Mouse (Mus musculus) CH12.LX (cell line): Measurements from ENCODE around the gene Slc44a4. TPM values are rescaled to one million over a fixed set of nuclear protein-coding genes. Genes with fewer than 3 reads are reported as not detected.
A peak's percentile ranks its signal among the peaks of the same experiment; 100 is the strongest.

Experiments used
- DNase-seq: peaks from one replicate; pipeline ENCODE4 v3.0.0-alpha.2; 2013; ENCODE audit errors: extremely low read depth
- H3K27ac ChIP-seq: 2 replicates; pipeline ENCODE4 v1.5.1; 2012; ENCODE audit warnings: low read depth, mild to moderate bottlenecking, control low read depth, moderate library complexity; ENCODE audit not compliant: insufficient read depth
- H3K27me3 ChIP-seq: replicated peaks from 2 replicates; pipeline ENCODE3; 2012; ENCODE audit warnings: inconsistent platforms
- H3K36me3 ChIP-seq, 2 experiments: replicated peaks in 1 of 2; 2 replicates each; pipeline versions ENCODE3 to v1.6.1; 2012; ENCODE audit warnings: inconsistent platforms in 1 of 2, low read length in 1 of 2, mild to moderate bottlenecking in 1 of 2, mixed read lengths in 1 of 2, moderate library complexity in 1 of 2; ENCODE audit not compliant: control insufficient read depth in 1 of 2, insufficient read depth in 1 of 2
- H3K4me1 ChIP-seq, 2 experiments: 2 replicates each; pipeline ENCODE4 v1.6.1; 2012; ENCODE audit warnings: inconsistent platforms in 1 of 2, moderate library complexity in 1 of 2; ENCODE audit not compliant: insufficient read depth in 2 of 2, control insufficient read depth in 1 of 2
- H3K4me2 ChIP-seq: 2 replicates; pipeline ENCODE4 v1.6.1; 2012; ENCODE audit warnings: low read depth, mild to moderate bottlenecking, control low read depth; ENCODE audit not compliant: poor library complexity, insufficient read depth, severe bottlenecking
- H3K4me3 ChIP-seq, 3 experiments: fragments of 150-350 bp in 1 of 3; sonication (generic) in 1 of 3; replicated peaks in 1 of 3; 2 replicates each; pipeline versions ENCODE3 to v1.5.1; 2011 to 2012; ENCODE audit warnings: low read depth in 2 of 3, low read length in 2 of 3, mild to moderate bottlenecking in 2 of 3, moderate library complexity in 2 of 3, control low read depth in 1 of 3, improper control_type of control experiment in 1 of 3, inconsistent platforms in 1 of 3, mixed read lengths in 1 of 3; ENCODE audit not compliant: poor library complexity in 1 of 3
- H3K79me2 ChIP-seq: replicated peaks from 2 replicates; pipeline ENCODE4 v1.6.1; 2012; ENCODE audit warnings: mild to moderate bottlenecking, moderate library complexity; ENCODE audit not compliant: control insufficient read depth, poor library complexity, insufficient read depth, severe bottlenecking; ENCODE audit errors: extremely low read depth
- H3K9ac ChIP-seq: 2 replicates; pipeline ENCODE4 v1.6.1; 2012; ENCODE audit warnings: low read depth, mild to moderate bottlenecking, control low read depth, moderate library complexity; ENCODE audit not compliant: insufficient read depth
- H3K9me3 ChIP-seq: replicated peaks from 2 replicates; pipeline ENCODE3; 2012; ENCODE audit warnings: low read length, inconsistent platforms, mixed read lengths
- BHLHE40 ChIP-seq: IDR thresholded peaks from 2 replicates; pipeline ENCODE4 v1.6.1; 2011; ENCODE audit warnings: mild to moderate bottlenecking, low read depth, low read length, improper control_type of control experiment
- E2F4 ChIP-seq: IDR thresholded peaks from 2 replicates; pipeline ENCODE4 v1.6.1; 2011; ENCODE audit warnings: low read depth, low read length, improper control_type of control experiment; ENCODE audit not compliant: insufficient replicate concordance
- ELF1 ChIP-seq: IDR thresholded peaks from 2 replicates; pipeline ENCODE4 v1.6.1; 2014; ENCODE audit warnings: low read depth, mild to moderate bottlenecking, inconsistent platforms, low read length, improper control_type of control experiment
- EP300 ChIP-seq: IDR thresholded peaks from 2 replicates; pipeline ENCODE4 v1.6.1; 2011; ENCODE audit warnings: low read length, improper control_type of control experiment
- GABPA ChIP-seq: IDR thresholded peaks from 2 replicates; pipeline ENCODE4 v1.6.1; 2012; ENCODE audit warnings: low read depth, low read length, improper control_type of control experiment, inconsistent platforms; ENCODE audit not compliant: insufficient replicate concordance
- HCFC1 ChIP-seq: IDR thresholded peaks from 2 replicates; pipeline ENCODE4 v1.6.1; 2012; ENCODE audit warnings: low read depth, mild to moderate bottlenecking, inconsistent platforms, low read length, improper control_type of control experiment
- IRF4 ChIP-seq: IDR thresholded peaks from 2 replicates; pipeline ENCODE4 v1.6.1; 2014; ENCODE audit warnings: low read depth, mild to moderate bottlenecking, inconsistent platforms, low read length, improper control_type of control experiment
- JUN ChIP-seq: IDR thresholded peaks from 2 replicates; pipeline ENCODE4 v1.6.1; 2011; ENCODE audit warnings: low read depth, mild to moderate bottlenecking, low read length, improper control_type of control experiment, moderate library complexity; ENCODE audit not compliant: insufficient read depth
- JUND ChIP-seq: conservative IDR thresholded peaks from 2 replicates; pipeline ENCODE4 v1.6.1; 2011; ENCODE audit warnings: low read depth, low read length, improper control_type of control experiment
- MAFK ChIP-seq: IDR thresholded peaks from 2 replicates; pipeline ENCODE4 v1.6.1; 2011; ENCODE audit warnings: low read length, improper control_type of control experiment; ENCODE audit not compliant: insufficient replicate concordance
- MAX ChIP-seq: IDR thresholded peaks from 2 replicates; pipeline ENCODE4 v1.6.1; 2011; ENCODE audit warnings: low read length, improper control_type of control experiment
- MAZ ChIP-seq: IDR thresholded peaks from 2 replicates; pipeline ENCODE4 v1.6.1; 2012; ENCODE audit warnings: low read depth, mild to moderate bottlenecking, inconsistent platforms, low read length, improper control_type of control experiment, moderate library complexity
- MEF2A ChIP-seq: IDR thresholded peaks from 2 replicates; pipeline ENCODE4 v1.6.1; 2014; ENCODE audit warnings: low read depth, mild to moderate bottlenecking, inconsistent platforms, low read length, improper control_type of control experiment, borderline replicate concordance
- MXI1 ChIP-seq: IDR thresholded peaks from 2 replicates; pipeline ENCODE4 v1.6.1; 2011; ENCODE audit warnings: mild to moderate bottlenecking, low read depth, low read length, improper control_type of control experiment
- MYC ChIP-seq: IDR thresholded peaks from 2 replicates; pipeline ENCODE4 v1.6.1; 2011; ENCODE audit warnings: low read depth, mild to moderate bottlenecking, improper control_type of control experiment, low read length
- NELFE ChIP-seq: IDR thresholded peaks from 2 replicates; pipeline ENCODE4 v1.6.1; 2011; ENCODE audit warnings: low read depth, low read length, improper control_type of control experiment
- NRF1 ChIP-seq: IDR thresholded peaks from 2 replicates; pipeline ENCODE4 v1.6.1; 2014; ENCODE audit warnings: low read depth, mild to moderate bottlenecking, inconsistent platforms, low read length, improper control_type of control experiment, moderate library complexity
- PAX5 ChIP-seq: IDR thresholded peaks from 2 replicates; pipeline ENCODE4 v1.6.1; 2012; ENCODE audit warnings: low read length, inconsistent platforms, mixed read lengths
- POLR2A ChIP-seq: IDR thresholded peaks from 2 replicates; pipeline ENCODE4 v1.6.1; 2011; ENCODE audit warnings: low read depth, mild to moderate bottlenecking, improper control_type of control experiment, low read length
- POLR2AphosphoS2 ChIP-seq: IDR thresholded peaks from 2 replicates; pipeline ENCODE4 v1.6.1; 2011; ENCODE audit warnings: low read depth, low read length, improper control_type of control experiment
- RAD21 ChIP-seq: IDR thresholded peaks from 2 replicates; pipeline ENCODE4 v1.6.1; 2011; ENCODE audit warnings: low read depth, mild to moderate bottlenecking, low read length, improper control_type of control experiment, moderate library complexity
- RCOR1 ChIP-seq: conservative IDR thresholded peaks from 2 replicates; pipeline ENCODE4 v1.6.1; 2012; ENCODE audit warnings: low read depth, mild to moderate bottlenecking, inconsistent platforms, low read length, improper control_type of control experiment
- SIN3A ChIP-seq: IDR thresholded peaks from 2 replicates; pipeline ENCODE4 v1.6.1; 2012; ENCODE audit warnings: low read length, improper control_type of control experiment, inconsistent platforms
- SMC3 ChIP-seq: IDR thresholded peaks from 2 replicates; pipeline ENCODE4 v1.6.1; 2011; ENCODE audit warnings: low read depth, low read length, improper control_type of control experiment
- TBP ChIP-seq: conservative IDR thresholded peaks from 2 replicates; pipeline ENCODE4 v1.6.1; 2011; ENCODE audit warnings: low read depth, low read length, improper control_type of control experiment
- UBTF ChIP-seq: IDR thresholded peaks from 2 replicates; pipeline ENCODE4 v1.6.1; 2012; ENCODE audit warnings: low read depth, mild to moderate bottlenecking, inconsistent platforms, low read length, improper control_type of control experiment, moderate library complexity
- USF1 ChIP-seq: IDR thresholded peaks from 2 replicates; pipeline ENCODE4 v1.6.1; 2014; ENCODE audit warnings: low read depth, mild to moderate bottlenecking, inconsistent platforms, low read length, improper control_type of control experiment
- USF2 ChIP-seq: conservative IDR thresholded peaks from 2 replicates; pipeline ENCODE4 v1.6.1; 2011; ENCODE audit warnings: low read depth, low read length, improper control_type of control experiment
- ZC3H11A ChIP-seq: IDR thresholded peaks from 2 replicates; pipeline ENCODE4 v1.6.1; 2012; ENCODE audit warnings: low read depth, mild to moderate bottlenecking, inconsistent platforms, low read length, improper control_type of control experiment
- ZKSCAN1 ChIP-seq: IDR thresholded peaks from 2 replicates; pipeline ENCODE4 v1.6.1; 2012; ENCODE audit warnings: low read depth, inconsistent platforms, low read length, improper control_type of control experiment, borderline replicate concordance
- ZMIZ1 ChIP-seq: IDR thresholded peaks from 2 replicates; pipeline ENCODE4 v1.6.1; 2012; ENCODE audit warnings: low read depth, mild to moderate bottlenecking, inconsistent platforms, low read length, improper control_type of control experiment
- ZNF384 ChIP-seq: IDR thresholded peaks from 2 replicates; pipeline ENCODE4 v1.6.1; 2012; ENCODE audit warnings: low read depth, low read length, improper control_type of control experiment, inconsistent platforms
- dilution Hi-C: fragments of 300-500 bp; cut with MboI; formaldehyde crosslinking; loops from 2 replicates; pipeline ENCODE4 v1.14.3; 2020; ENCODE audit warnings: low sequenced_read_pairs; ENCODE audit not compliant: extremely low pct_unique_long_range_greater_than_20kb, extremely low pct_ligation_motif_present
- in situ Hi-C: fragments of 300-500 bp; cut with MboI; formaldehyde crosslinking; loops from 3 replicates; pipeline ENCODE4 v1.14.3; 2019; ENCODE audit warnings: low sequenced_read_pairs, low pct_ligation_motif_present, low pct_unique_long_range_greater_than_20kb, mixed read lengths
- polyA plus RNA-seq: library from polyadenylated mRNA; unstranded; fragments of >175 nt; gene quantifications from 2 replicates; pipeline ENCODE4 v1.2.1, GENCODE M21; 2012; ENCODE audit warnings: low read depth; ENCODE audit not compliant: insufficient read length
- total RNA-seq, 2 experiments: library from RNA; depleted of rRNA; stranded (reverse); fragments of 300-350 nt in 1 of 2; fragments of >200 nt in 1 of 2; gene quantifications; 2 replicates each; pipeline ENCODE4 v1.2.3; 2012 to 2014

Gene Slc44a4
- total and polyA plus RNA-seq, 3 experiments = 0.55 to 1.4 (median 0.62) TPM

DNA sequence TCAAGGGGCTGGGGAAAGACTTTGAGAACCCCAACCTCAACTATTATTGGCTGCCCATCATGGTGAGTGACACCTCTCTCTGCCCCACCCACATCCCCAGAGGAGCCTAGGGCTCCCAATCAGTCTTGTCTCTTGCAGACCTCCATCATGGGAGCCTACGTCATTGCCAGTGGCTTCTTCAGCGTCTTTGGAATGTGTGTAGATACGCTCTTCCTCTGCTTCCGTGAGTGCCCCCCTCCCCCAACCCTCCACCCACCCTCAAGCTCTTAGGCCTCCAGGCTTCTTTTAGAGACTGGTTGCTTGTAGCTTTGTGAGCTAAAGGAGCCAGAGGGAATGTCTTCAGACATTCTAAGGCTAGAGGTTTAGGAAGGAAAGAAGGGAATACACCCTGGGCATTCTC, 14.6 kb downstream of the Slc44a4 start:
- Histone ChIP-seq H3K27ac (no peak overlapping the region), H3K4me1 (peaks cover 12 to 31% of the 10 kb centered on the region in 2 experiments), H3K27me3 (no peaks in the 10 kb centered on the region), H3K4me2 (no peak overlapping the region), H3K79me2 (no peaks in the 10 kb centered on the region), H3K9ac (no peak overlapping the region), H3K9me3 (no peaks in the 10 kb centered on the region), H3K4me3 (no peak overlapping the region), H3K36me3 (peaks cover 2 to 17% of the 10 kb centered on the region in 2 experiments)
- in situ Hi-C loops (no loop called here), dilution Hi-C loops (no loop called here)
- DNase-seq = no peak
- no peak for TF ChIP-seq UBTF
- no peak for TF ChIP-seq ELF1
- no peak for TF ChIP-seq IRF4

DNA sequence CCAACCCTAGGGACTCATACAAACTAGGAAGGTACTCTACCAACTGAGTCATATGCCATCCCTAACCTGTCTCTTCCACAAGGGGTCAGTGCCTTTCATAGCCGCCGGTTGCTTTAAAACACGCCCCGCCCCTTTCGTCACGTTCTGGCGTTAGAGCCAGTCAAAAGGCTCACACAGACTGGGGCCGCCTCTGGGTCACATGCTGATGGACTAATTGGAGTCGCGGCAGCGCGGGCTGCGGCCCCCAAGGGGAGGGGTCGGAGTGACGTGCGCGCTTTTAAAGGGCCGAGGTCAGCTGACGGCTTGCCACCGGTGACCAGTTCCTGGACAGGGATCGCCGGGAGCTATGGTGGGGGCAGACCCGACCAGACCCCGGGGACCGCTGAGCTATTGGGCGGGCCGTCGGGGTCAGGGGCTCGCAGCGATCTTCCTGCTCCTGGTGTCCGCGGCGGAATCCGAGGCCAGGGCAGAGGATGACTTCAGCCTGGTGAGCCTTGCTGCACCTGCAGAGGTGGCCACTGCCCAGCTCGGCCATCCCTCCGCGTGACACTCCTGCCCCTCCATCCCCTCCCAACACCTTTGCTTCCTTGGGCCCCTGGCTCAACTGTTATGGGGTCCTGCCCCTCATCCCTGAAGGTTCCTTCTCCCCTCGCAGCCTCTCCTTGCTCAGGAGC, 16.9 kb downstream of the Slc44a4 start, which contains the start of gene Neu1:
Gene Neu1 (plus strand): TSS at position 193 of the 674 bp plus-strand sequence.
- peak; percentile 100 for DNase-seq
- Histone ChIP-seq H3K79me2 (no peaks in the 10 kb centered on the region), H3K4me3 (peak within 1 kb of the TSS; percentile 77 to 82 (median 79)), H3K27ac (peak within 1 kb of the TSS; percentile 6; the same call in 1 of the 2 replicates), H3K4me2 (peak within 1 kb of the TSS; percentile 87), H3K9me3 (no peaks in the 10 kb centered on the region), H3K9ac (peak within 1 kb of the TSS; percentile 28), H3K36me3 (peaks cover 16 to 40% of the 10 kb centered on the region in 2 experiments), H3K27me3 (no peaks in the 10 kb centered on the region), H3K4me1 (peaks cover 11 to 39% of the 10 kb centered on the region in 2 experiments)
- dilution Hi-C loops = no loop called here
- in situ Hi-C loops = no loop called here
- peak; percentile 61 for TF ChIP-seq MAX
- peak; percentile 33; the same call in 1 of the 2 replicates for TF ChIP-seq E2F4
- peak; percentile 94 for TF ChIP-seq BHLHE40
- 0 out of 2 replicates have a peak, but pooled peaks have one; percentile 14 for TF ChIP-seq MYC
- TF ChIP-seq MAZ = peak; percentile 86
- TF ChIP-seq MXI1 = peak; percentile 29
- peak; percentile 70 for TF ChIP-seq USF2
- TF ChIP-seq GABPA = no peak
- TF ChIP-seq MEF2A = no peak
- TF ChIP-seq POLR2A = peak; percentile 78
- peak; percentile 89 for TF ChIP-seq USF1
- no peak for TF ChIP-seq POLR2AphosphoS2
- TF ChIP-seq TBP = peak; percentile 85
- no peak for TF ChIP-seq UBTF
- no peak for TF ChIP-seq PAX5
- TF ChIP-seq JUN = no peak
- TF ChIP-seq MAFK = no peak
- no peak for TF ChIP-seq RCOR1
- peak; percentile 36 for TF ChIP-seq RAD21
- TF ChIP-seq HCFC1 = peak; percentile 52
- peak; percentile 59 for TF ChIP-seq SMC3
- TF ChIP-seq NRF1 = peak; percentile 40; the same call in 1 of the 2 replicates
- TF ChIP-seq EP300 = no peak
- TF ChIP-seq ZC3H11A = no peak
- TF ChIP-seq SIN3A = peak; percentile 92
- TF ChIP-seq ZKSCAN1 = no peak
- TF ChIP-seq NELFE = peak; percentile 70; the same call in 1 of the 2 replicates
- TF ChIP-seq ZNF384 = no peak
- TF ChIP-seq JUND = no peak
- TF ChIP-seq ZMIZ1 = peak; percentile 58
